Mouse (Mus musculus): ENCODE data around the gene Hmox2. TPM values are rescaled to one million over a fixed set of nuclear protein-coding genes. Genes with fewer than 3 reads are reported as not detected.
"Not testable (repeated sequence)": the region's sequence is repeated elsewhere in the genome, so short reads cannot be mapped to it uniquely, and the experiment has no call there.

Gene Hmox2
- total RNA-seq (2021) = 10 to 100 TPM; 76.9 to 95.9 TPM
- long read RNA-seq, experiment 1, transcript Hmox2-201 (6 exons, 1,730 nt) = major isoform, 63 of 88 reads
- long read RNA-seq, experiment 1, partial matches to known transcripts = 24 of 88 reads
- long read RNA-seq, experiment 1, other reads (novel, unspliced or antisense) = 0 of 88 reads
- long read RNA-seq, experiment 2, transcript Hmox2-201 (6 exons, 1,730 nt) = major isoform, 38 of 53 reads
- long read RNA-seq, experiment 2, partial matches to known transcripts = 13 of 53 reads
- long read RNA-seq, experiment 2, other reads (novel, unspliced or antisense) = 2 of 53 reads

DNA sequence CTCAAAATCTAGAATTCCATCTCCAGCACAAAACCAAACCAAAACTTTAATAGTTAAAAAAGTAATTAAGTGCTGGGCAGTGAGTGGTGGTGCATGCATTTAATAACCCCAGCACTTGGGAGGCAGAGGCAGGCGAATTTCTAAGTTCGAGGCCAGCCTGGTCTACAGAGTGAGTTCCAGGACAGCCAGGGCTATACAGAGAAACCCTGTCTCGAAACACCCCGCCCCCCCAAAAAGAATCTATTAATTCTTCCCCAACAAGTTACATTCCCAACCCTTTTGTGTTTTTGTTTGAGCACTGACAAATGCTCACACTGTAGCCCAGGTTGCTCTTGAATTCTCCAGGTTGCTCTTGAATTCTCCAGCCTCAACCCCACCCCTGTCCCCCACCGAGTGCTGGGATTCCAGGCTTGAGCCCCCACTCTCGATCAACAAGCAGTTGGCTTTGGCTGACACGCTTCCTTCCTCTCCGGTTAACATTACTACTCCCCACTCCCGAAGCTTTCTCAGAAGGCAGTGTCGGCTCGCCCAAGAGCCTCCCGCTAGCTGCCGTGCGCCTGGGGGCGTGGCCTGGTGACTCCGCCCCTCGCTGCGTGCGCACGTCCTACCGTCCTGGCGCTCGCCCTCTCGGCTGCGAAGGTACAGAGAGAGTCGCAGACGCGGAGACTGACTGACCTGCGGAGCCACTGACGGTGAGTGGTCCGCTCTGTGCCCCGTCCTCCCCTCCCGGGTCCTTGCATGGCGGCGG is at the start of gene Hmox2:
Gene Hmox2, plus strand, starts transcription at position 582 of the 748 bp plus-strand sequence.
- DNase-seq = peak; percentile 97

DNA sequence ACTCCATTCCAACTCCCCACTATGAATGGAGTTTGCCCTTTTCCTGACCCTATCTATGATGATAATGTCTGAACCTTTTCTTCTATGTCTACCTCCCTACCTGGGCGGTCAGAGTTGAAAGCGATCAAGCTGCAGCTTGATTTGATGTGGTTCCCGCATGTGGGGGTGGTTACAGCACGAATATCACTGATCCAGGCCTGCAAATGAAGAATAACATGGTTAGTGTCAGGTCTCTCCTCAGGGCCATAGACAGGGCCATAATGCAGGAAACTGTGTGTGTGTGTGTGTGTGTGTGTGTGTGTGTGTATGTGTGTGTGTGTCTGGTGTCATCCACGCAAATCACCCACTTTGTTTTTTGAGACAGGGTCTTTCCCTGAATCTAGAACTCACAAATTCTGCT is 49.3 kb upstream of the Hmox2 start:
- DNase-seq = no peak

DNA sequence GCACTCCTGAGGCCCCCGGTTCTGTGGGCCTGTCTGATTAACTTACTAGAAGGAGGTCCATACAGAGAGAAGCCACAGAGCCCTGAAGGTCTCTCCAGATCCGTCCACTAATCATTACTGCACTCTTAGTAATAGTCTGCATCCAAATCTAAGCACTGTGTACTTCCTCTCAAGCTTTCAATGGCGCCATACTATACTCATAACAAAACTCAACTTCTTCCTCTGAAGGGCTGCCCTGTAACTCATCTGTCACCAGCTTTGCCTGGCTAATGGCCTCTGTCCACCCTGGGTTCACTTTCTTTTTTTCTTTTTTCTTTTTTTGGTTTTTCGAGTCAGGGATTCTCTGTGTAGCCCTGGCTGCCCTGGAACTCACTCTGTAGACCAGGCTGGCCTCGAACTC is 48.1 kb upstream of the Hmox2 start:
- DNase-seq = no peak

- DNase-seq = peak; percentile 90 to 96
Measured at GRCm38 (mm10) chr16:4679121-4680018, 46.8 kb upstream of the Hmox2 start, which contains the start of gene Coro7. Gene Coro7, minus strand, starts transcription at chr16:4679777.

- DNase-seq = not testable (repeated sequence)
Measured at GRCm38 (mm10) chr16:4680922-4681455, 45.2 kb upstream of the Hmox2 start.

DNA sequence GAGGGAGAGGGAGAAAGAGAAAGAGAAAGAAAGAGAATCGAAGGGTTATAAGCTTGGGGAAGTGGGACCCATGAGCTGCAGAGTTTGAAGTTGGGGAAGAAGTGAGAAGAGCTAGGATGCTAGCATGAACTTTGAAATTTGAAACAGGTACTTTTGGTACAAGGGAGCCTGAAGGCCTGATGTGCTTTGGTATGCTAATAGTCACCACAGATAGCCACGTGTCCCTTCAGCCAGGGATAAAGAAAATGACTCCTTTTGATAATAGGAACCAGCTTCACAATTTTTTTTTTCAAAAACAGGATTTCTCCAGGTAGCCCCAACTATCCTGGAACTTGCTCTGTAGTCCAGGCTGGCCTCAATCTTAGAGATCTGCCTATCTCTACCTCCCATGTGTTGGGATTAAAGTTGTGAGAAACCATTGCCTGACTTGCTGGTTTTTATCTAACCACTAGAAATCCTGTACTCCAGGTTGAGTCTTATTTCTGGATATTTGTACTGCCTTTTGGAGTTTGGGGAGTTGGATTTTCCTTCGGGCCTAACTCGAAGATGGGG is 43.5 kb upstream of the Hmox2 start:
- DNase-seq = no peak

DNA sequence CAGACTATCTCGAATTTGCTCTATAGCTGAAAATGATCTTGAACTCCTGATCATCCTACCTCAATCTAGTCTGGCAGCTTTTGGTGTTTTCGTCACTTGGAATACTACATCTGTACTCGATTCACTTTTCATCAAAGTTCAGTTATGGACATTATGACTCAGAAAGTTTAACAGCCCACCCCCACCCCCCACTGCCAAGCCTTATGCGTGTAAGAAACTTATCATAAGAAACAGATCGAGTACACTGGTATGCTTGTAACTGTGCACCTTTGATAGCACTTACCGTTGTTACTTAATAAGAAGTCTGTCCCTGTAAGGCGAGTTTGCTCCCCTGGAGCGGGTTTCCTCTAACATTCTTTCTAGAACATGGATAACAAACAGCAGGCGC is 43.0 kb upstream of the Hmox2 start:
- no peak for DNase-seq

DNA sequence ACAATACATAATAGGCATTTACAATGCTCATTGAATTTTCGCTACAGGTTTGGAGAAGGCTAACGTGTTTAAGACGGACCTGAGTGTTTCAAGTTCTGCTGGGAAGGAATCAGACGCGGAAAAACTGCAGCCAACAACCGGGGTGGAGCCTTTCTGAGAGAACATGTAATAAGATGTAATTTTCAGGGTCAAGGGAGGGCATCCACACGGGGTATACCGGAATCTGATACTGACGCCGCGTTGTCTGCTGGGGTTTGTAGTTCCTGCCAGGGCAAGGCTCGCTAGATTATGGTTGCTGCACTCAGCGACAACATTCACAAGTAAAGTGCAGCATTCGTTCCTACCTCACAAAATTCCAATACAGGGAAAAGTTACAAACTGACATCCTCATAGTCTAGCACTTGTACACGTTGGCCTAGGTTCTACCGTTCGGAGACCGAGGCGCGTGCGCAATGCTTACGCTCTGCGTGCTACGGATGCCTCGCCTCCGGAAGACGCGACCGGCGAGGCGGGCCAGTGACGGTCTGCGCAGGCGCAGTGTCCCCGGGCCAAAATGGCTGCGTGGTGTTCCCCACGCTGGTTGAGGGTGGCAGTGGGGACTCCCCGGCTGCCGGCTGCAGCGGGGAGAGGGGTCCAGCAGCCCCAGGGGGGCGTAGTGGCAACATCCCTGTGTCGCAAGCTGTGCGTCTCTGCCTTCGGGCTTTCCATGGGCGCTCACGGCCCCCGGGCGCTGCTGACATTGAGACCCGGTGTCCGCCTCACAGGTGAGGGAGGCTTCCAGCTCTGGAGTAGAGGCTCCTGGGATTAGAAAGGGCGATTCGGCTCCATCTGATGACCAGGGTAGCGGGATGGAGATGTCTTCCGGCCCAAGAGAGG is 42.3 kb upstream of the Hmox2 start:
- DNase-seq = peak; percentile 96 to 98

- no peak for DNase-seq
Measured at GRCm38 (mm10) chr16:4684457-4684791, 41.7 kb upstream of the Hmox2 start.

GRCm38 (mm10) chr16:4689371-4689770 is 36.8 kb upstream of the Hmox2 start:
- not testable (repeated sequence) for DNase-seq

- DNase-seq = no peak
Measured at GRCm38 (mm10) chr16:4701211-4701610, 24.9 kb upstream of the Hmox2 start.

GRCm38 (mm10) chr16:4702646-4703045 is 23.5 kb upstream of the Hmox2 start:
- DNase-seq = no peak

DNA sequence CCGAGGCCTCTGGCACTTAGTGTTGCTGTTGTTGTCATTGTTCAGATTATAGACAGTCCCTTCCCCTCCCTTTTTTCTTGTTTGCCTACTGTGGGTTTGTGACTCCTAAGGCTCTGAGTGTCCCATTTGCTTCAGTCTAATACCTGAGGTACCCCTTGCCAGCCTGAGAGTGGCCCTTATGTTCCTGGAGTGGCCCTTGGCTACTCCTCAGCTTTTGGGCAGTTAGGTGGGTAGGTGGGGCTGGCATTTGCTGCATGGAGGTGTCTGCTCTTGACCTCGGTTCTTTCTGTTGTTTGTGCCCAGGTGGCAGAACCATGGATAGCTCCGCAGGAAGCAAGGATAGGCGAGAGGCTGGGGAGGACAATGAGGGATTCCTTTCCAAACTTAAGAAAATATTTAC is 20.6 kb upstream of the Hmox2 start:
- no peak for DNase-seq

DNA sequence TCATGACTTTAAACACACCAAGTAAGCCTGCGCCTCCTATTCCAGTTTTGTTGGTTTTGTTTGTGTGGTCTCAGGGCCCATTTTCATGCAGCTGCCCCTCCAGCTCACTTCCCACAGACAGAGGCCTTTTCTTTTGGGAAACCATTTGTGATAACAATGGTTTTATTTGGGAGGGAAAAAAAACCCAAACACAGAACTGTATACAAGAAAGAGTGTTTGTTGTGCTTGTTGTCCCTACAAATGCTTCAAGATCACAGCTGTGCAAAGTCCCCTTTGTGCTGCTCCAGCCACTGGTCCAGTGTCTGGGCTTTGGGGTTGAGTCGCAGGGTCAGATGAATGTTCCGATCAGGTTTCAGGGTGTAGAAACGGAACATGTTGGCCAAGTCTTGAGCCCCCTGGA is 15.0 kb upstream of the Hmox2 start:
- no peak for DNase-seq

GRCm38 (mm10) chr16:4713861-4714710 is 12.1 kb upstream of the Hmox2 start:
- peak; percentile 62 to 81 for DNase-seq

DNA sequence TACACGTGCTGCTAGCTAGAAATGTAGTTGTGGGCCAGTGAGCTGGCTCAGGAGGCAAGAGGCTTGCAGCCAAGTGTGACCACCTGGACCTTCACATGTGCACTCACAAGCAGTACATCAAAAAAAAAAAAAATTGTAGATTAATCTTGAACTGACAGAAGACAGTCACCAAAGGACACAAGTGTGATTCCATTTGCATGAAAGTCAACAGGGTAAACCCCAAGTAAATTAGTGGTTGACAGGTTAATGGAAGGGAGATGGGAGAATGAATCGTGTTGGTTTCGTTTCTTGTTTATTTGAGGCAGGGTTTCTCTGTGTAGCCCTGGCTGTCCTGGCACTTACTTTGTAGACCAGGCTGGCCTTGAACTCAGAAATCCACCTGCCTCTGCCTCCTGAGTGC is 8.3 kb upstream of the Hmox2 start:
- no peak for DNase-seq

DNA sequence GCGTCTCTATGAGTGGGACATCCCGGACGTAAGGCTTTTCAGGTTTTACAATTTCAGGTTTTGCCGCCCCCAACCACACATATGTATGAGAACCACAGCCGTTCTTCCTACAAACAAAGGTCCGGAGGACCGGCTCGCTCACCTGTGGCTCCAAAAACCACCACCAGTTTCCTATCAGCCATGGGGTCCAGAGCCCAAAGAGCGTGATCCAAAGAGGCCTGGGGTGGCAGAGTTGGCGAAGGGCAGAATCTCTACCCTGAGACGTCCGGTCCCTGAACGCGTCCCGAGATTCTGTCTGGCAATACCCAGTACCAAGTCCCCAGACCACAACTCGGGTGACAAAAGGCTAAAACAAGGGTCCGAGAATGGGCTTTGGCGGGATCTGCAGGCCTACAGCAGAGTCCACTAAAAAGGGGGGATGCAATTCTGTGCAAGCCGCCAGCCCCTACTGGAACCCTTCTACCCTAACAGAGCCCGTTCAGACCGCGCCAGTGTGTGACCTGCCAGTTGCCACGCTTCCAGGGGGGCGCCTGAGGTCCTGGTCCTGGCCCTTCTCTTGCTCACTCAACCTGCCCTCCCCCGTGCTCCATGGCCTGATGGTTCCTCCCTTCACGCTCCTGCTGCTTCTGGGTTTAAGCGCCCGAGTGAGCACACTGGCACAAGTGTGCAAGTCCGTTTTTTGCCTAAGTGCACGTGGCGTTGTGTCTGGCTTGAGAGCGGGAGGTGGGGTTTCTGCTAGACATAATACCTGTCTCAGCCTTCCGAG is 7.2 kb upstream of the Hmox2 start, which contains the start of gene Nmral1:
Gene Nmral1, minus strand, starts transcription at position 604 of the 766 bp plus-strand sequence.
- peak; percentile 71 to 81 for DNase-seq

- DNase-seq = peak; percentile 27 to 47
Measured at GRCm38 (mm10) chr16:4722128-4722914, 3.8 kb upstream of the Hmox2 start.

GRCm38 (mm10) chr16:4722915-4723209 is 3.3 kb upstream of the Hmox2 start:
- DNase-seq = peak in 1 of 2 experiments; percentile 28
